Mouse (Mus musculus) retina, postnatal 7 days (tissue): ENCODE results near the gene Zfp385c.
"Not testable (repeated sequence)": the region's sequence is repeated elsewhere in the genome, so short reads cannot be mapped to it uniquely, and the experiment has no call there.

Experiments
- DNase-seq: peaks from one replicate; pipeline ENCODE4 v3.0.0-alpha.2; 2012; ENCODE audit warnings: low read depth, low spot score

Gene Zfp385c

GRCm38 (mm10) chr11:100598074-100598473 lies 94.2 kb downstream of the Zfp385c start:
- DNase-seq, result no peak

GRCm38 (mm10) chr11:100595533-100595932 lies 96.7 kb downstream of the Zfp385c start:
- no peak for DNase-seq

- no peak for DNase-seq
Measured at GRCm38 (mm10) chr11:100594608-100595007, 97.6 kb downstream of the Zfp385c start.

GRCm38 (mm10) chr11:100592346-100593046 lies 99.8 kb downstream of the Zfp385c start:
- DNase-seq, result no peak

- DNase-seq, result no peak
Measured at GRCm38 (mm10) chr11:100588462-100588861, 103.8 kb downstream of the Zfp385c start.

- no peak for DNase-seq
Measured at GRCm38 (mm10) chr11:100585148-100585547, 107.1 kb downstream of the Zfp385c start.

- no peak for DNase-seq
Measured at GRCm38 (mm10) chr11:100584561-100584961, 107.7 kb downstream of the Zfp385c start.

GRCm38 (mm10) chr11:100582836-100583235 lies 109.4 kb downstream of the Zfp385c start:
- DNase-seq, result no peak

- DNase-seq, result not testable (repeated sequence)
Measured at GRCm38 (mm10) chr11:100582413-100582812, 109.8 kb downstream of the Zfp385c start.

- DNase-seq, result no peak
Measured at GRCm38 (mm10) chr11:100581756-100582155, 110.5 kb downstream of the Zfp385c start.

- no peak for DNase-seq
Measured at GRCm38 (mm10) chr11:100580275-100580674, 112.0 kb downstream of the Zfp385c start.

GRCm38 (mm10) chr11:100579116-100579799 lies 113.0 kb downstream of the Zfp385c start:
- no peak for DNase-seq

- DNase-seq, result no peak
Measured at GRCm38 (mm10) chr11:100577852-100578599, 114.2 kb downstream of the Zfp385c start.
